Mouse (Mus musculus) Muller cell, postnatal 12 days (primary cell): ENCODE data around the gene Arhgap5.
A peak's percentile ranks its signal among the peaks of the same experiment; 100 is the strongest.
"Not testable (repeated sequence)": the region's sequence is repeated elsewhere in the genome, so short reads cannot be mapped to it uniquely, and the experiment has no call there.

Experiments used
- DNase-seq: peaks from one replicate; pipeline ENCODE4 v3.0.0-alpha.2; 2015; ENCODE audit errors: inconsistent ontology term

The Arhgap5 gene

DNA sequence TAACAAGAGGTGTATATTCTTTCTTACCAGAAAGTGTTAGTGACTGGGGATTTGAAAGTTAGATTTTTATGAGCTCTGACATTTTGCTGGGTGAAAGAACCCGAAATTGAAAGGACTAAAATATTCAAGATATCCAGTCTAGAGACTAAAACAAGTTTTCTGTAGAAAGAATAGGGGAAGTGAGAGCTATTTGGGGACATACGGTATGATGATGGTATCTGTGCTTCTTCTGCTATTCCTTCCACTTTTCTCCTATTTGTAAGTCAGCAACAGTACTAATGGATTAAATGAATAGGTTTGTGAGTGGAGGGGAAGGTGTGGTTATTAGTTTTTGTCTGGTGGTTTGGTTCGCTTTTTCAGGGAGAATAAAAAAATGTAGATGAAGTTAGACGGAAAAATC lies 37.5 kb downstream of the Arhgap5 start:
- DNase-seq, result no peak

DNA sequence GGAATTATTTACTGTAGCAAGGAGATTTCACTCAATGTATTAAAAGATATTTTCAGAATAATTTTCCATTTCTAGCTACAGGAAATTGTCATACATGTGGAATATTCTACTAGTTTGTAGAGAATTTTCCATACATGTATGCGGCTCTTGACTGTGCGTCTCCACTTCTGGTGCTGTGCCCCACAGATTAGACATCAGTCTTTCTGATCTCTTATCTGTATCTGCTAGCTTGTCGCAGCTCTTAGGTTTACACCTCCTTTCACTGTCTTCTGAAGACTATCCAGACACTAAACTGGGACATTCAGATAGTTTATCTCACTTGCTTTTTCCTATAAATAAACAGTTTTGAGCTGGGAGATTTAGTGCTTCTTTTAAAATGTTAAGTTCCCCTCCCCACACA lies 40.8 kb downstream of the Arhgap5 start:
- DNase-seq, result no peak

DNA sequence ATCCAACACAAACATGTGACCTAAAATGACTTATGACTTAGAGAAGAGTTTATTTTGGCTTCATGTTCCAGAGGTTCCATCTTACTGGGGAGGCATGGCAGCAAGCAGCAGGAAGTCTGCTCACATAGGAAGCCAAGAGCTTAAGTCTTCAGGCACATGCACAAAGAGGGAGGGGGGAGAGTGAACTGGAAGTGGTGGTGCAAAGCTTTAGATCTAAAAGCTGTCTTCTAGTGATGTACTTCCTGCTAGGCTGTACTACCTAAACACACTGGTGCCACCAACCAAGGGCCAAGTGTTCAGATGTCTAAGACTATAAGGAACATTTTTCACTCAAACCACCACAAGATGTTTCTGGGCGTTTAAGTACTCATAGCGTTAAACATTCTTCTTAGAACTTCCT lies 48.3 kb downstream of the Arhgap5 start:
- no peak for DNase-seq

- no peak for DNase-seq
Measured at GRCm38 (mm10) chr12:52555188-52555876, 51.6 kb downstream of the Arhgap5 start.

DNA sequence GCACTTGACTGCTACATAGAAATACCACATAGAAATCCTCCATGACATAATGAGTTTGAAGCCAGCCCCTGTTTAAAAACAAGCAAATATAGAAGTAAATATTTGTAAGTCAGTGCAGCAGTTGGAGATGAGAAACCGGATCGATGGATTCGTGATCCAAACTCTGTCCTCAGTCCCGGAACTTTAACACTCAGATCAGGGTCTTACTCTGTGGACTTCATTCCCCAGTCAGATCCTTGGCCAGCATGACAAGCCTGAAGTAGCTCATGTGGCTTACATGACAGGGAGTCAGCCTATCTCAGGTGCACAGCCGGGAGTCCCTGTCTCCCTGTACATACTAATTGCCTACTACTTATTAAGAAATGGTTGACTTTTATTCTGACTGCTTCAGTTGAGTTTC lies 61.9 kb downstream of the Arhgap5 start:
- no peak for DNase-seq

DNA sequence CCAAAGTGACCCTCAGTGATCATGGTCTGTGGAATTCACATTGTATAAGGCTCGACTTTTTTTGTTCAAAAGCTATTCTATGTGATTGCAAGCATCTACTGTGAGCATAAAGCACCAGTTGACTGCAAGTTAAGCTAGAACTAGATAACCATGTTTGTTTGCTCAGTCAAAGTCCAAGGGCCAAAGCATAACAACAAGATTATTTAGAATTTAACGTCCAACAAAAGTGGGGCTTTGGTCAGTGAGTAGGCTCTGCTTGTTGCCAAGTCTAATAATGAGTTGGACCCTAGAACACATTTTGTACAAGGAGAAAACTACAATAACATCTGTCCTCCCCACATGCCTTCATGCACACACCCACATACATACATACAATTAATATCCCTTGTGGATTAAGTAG lies 69.6 kb downstream of the Arhgap5 start:
- DNase-seq, result no peak

DNA sequence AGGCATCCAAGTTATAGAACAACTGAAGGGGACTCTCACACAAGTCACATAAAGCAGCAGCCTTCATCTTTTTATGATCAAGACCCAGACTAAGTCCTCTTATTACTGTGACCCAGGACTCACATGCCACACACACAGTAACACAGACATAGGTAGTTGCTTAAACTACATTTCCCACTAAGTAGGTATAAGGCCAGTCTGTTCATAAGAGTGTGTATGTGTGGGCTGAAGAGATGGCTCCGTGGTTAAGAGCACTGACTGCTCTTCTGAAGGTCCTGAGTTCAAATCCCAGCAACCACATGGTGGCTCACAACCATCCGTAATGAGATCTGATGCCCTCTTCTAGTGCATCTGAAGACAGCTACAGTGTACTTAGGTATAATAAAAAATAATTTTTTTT lies 82.7 kb downstream of the Arhgap5 start:
- DNase-seq, result not testable (repeated sequence)

- no peak for DNase-seq
Measured at GRCm38 (mm10) chr12:52587473-52588010, 83.8 kb downstream of the Arhgap5 start.

DNA sequence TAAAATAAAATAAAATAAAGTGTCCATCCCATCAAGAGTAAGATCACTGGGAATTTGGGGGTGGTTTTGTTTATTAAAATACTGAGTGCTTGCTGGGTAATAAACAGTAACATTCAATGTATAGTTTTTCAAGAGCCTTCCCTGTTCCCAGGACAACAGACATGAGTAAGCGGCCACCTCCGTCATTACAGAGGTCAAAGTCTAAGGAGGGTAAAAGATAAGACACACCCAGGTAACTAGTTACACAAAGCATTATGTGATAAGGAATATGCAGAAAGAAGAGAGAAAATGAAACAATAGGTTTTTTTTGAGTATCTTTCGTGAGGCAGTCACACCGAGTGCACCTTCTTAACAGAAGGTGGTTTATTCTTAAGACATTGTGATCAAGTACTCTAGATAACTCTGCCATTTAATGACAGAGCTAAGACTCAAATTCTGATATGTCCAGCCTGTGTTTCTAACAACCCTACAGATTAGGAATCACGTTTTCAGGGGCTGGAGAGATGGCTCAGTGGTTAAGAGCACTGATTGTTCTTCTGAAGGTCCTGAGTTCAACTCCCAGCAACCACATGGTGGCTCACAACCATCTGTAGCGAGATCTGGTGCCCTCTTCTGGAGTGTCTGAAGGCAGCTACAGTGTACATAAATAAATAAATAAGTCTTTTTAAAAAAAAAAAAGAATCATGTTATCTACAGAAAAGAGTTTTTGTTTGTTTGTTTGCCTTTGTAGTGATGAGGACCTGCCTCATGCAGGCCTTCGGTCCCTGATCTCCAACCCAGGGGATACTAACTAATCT lies 91.8 kb downstream of the Arhgap5 start:
- no peak for DNase-seq

- no peak for DNase-seq
Measured at GRCm38 (mm10) chr12:52602471-52602870, 98.7 kb downstream of the Arhgap5 start.

DNA sequence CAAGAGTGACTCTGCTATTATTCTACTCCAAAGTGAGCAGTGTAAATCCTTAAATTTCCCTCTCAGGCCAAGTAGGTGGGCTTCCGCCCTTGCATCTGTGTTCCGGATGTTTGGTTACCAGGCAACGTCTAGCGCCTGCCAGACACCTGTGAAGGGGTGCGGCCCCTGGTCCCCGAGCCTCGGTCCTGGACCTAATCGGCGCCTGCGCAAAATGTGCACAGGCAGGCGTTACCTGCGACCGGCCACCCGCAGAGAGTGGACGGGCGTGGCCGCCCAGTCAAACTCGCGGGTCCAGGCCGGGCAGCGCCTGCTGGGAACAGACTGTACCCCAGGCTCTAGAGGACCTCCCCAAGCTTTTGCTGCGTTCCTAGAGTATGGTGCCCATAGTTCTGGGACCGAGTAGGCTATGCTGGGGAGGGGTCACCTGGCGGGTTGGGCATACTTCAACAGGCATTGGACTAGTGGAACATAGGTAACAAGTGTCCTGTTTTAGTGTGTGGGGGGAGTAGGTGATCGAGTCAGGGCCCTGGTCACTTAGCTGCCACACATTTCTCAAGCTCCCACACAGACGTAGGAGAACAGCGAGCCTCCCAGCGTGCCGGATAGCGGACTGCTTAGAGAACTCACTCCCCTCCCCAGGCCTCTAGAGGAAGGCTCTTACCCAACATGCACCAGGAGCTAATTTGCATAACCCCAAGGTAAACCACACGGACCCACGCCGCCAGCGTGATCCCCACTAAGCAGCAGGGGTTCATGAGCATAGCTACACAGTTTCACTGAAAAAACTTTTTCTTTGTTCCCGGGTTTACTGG lies 99.3 kb downstream of the Arhgap5 start:
- peak; percentile 88 for DNase-seq

DNA sequence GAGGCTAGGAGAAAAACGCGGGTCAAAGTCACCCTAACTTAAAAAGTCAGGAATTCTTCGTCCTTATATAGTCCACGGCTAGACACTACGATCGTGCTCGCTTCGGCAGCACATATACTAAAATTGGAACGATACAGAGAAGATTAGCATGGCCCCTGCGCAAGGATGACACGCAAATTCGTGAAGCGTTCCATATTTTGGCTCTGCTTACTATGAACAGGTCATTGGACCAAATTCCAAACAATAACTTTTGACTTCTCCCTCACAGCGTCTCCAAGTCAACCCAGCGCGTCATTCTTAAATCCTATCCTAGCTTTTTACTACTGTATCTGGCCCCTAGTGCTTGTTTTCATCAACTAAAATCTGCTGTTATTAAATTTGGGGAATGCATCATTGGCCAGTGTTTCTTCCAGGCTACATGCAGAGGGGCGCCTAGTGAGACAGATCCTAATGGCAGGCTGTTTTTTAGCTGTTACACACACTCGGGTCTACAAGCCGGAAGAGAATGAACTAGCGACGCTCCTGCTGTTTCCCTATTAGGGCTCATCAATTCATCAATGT lies 100.0 kb downstream of the Arhgap5 start:
- peak; percentile 91 for DNase-seq

- DNase-seq, result peak; percentile 90
Measured at GRCm38 (mm10) chr12:52604256-52604991, 100.7 kb downstream of the Arhgap5 start.

- DNase-seq, result no peak
Measured at GRCm38 (mm10) chr12:52604992-52605652, 101.3 kb downstream of the Arhgap5 start.

DNA sequence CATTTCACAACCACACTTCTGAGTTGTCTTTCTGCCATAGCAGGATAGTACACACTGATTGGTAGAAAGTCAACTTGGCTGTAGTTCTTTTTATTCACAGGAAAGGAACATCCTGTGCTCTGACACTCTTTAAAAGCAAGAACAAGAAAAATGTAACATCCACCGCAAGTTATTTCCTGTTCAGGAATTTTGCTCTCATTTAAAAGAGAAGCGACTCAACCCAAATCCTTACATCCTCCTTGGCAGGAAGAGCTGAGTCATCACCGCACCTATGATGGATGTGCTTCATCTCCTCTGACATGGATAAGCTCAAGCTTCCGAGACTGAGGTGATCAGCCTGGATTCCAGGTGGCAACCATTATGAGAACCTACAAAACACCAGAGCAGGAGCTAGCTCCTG lies 103.6 kb downstream of the Arhgap5 start:
- no peak for DNase-seq

DNA sequence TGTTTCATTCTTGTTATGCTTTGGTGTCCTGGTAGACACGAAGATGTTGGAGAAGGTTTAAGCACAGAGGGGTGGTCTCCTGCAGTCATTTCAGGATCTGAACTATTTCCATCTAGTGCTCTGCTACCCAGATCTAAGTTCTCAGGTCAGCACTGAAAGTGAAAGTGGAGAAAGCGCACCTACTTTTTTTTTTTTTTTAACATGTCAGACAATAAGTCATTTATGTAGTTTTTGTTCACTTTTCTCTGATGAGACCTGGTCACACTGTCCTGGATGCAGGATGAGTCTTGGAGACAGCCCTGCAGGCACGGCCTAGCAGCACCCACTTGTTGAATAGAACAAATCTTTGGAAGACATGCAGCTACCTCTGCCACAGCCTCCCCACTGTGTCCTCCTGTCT lies 111.9 kb downstream of the Arhgap5 start:
- no peak for DNase-seq

DNA sequence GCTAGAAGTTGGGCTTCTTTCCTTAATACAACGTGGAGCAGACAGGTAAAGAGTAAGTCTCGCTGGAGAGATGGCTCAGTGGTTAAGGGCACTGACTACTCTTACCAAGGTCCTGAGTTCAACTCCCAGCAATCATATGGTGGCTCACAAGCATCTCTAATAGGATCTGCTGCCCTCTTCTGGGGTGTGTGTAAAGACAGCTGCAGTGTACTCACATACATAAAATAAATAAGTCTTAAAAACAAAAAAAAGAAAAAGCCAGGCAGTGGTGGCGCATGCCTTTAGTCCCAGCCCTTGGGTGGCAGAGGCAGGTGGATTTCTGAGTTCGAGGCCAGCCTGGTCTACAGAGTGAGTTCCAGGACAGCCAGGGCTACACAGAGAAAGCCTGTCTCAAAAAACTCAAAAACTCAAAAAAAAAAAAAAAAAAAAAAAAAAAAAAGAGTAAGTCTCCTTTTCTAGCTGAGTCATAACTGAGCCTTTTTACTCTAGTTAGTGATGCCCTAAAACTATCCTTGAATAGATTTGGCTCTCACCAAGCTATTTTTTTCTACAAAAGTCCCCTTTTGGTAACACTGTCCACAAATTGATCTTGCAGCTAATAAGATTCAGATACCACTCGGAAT lies 114.8 kb downstream of the Arhgap5 start:
- DNase-seq, result no peak

DNA sequence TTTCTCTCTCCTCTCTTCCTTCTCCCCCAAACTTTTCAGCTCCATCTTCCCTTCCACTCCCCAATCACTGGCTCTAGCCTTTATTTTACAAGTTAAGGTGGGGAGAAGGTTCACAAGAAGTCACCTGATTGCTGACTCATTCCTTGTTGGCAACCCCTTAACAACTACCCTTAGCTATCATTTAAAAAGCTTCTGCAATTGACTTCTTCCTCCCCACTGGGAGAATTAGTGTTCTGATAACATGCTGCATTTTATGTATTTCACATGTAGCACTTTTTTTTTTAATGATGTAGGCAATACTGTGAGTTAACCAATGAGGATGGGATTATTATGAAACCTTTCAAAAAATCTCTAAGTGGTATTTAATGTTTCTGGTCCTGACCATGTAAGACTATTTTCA lies 115.9 kb downstream of the Arhgap5 start:
- no peak for DNase-seq
